Mouse (Mus musculus) heart, postnatal 0 days (tissue): Measurements from ENCODE around the gene Tmed10.

Experiments
- CTCF ChIP-seq: IDR thresholded peaks from 2 replicates; pipeline ENCODE4 v1.5.1; 2016; ENCODE audit warnings: antibody characterized with exemption, control low read depth, low read depth
- EP300 ChIP-seq: IDR thresholded peaks from 2 replicates; pipeline ENCODE4 v1.6.1; 2016; ENCODE audit warnings: antibody characterized with exemption, low read depth

DNA sequence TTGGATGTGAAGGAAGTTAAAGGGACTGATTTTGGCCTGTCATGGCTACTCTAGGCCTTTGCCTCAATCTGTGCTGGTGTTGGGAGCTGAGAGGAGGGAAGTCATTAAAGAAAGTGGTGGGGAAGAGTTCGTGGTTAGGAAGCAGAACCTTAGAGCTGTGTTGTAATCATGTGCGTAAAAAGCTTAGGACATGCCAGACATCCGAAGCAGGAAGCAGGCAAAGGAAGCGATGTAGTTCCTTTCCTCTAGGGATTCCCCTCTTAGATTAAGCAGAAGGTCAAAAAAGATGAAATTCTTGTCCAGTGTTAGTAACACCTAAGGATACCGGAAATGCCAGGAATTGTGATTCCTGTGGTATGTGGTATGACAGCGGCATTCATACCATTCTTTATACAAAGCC is 26.3 kb downstream of the Tmed10 start:
- no peak for TF ChIP-seq CTCF
- TF ChIP-seq EP300 = no peak
